Mouse (Mus musculus) olfactory bulb, adult 2 months (tissue): Measurements from ENCODE around the gene Ccdc130.

Experiments
- CTCF ChIP-seq: fragments of 200-500 bp; IDR thresholded peaks from 2 replicates; pipeline ENCODE4 v1.5.1; 2012; ENCODE audit warnings: low read depth, mild to moderate bottlenecking, low read length, moderate library complexity; ENCODE audit not compliant: insufficient read depth
- POLR2A ChIP-seq: fragments of 200-500 bp; IDR thresholded peaks from 2 replicates; pipeline ENCODE4 v1.6.1; 2012; ENCODE audit warnings: mild to moderate bottlenecking, low read depth, low read length, moderate library complexity; ENCODE audit not compliant: insufficient read depth

DNA sequence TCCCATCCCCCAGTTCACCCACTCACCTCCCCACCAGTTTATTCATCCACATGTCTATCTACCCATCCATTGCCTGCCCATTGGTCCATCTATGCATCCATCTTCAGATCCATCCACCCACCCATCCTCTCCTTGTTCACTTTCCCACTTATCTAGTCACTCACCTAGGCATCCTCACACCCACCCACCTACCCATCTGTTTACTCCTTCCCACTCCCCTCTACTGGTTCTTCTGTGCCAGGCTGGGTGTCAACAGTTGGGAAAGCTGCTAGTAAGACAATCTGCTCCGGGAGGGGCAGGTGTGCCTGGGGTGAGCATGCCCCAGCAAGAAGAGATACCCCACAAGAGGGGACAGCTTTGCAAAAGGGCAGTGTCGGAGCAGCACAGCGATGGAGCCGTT, 9.1 kb downstream of the Ccdc130 start:
- TF ChIP-seq CTCF = no peak
- no peak for TF ChIP-seq POLR2A
